Mouse (Mus musculus) frontal cortex, postnatal 36 days (tissue): ENCODE measurements around the gene Ube2cbp.

Experiments
- DNase-seq, 2 experiments: peaks; one replicate each; pipeline ENCODE4 v3.0.0; 2022; ENCODE audit warnings: low spot score in 2 of 2

Gene Ube2cbp

GRCm38 (mm10) chr9:86464151-86465105 is at the start of gene Ube2cbp:
Gene Ube2cbp (minus strand): TSS chr9:86464950.
- DNase-seq: peak; percentile 88 to 91

- DNase-seq: no peak
Observed at GRCm38 (mm10) chr9:86514390-86514789, 49.6 kb upstream of the Ube2cbp start.

- DNase-seq: no peak
Observed at GRCm38 (mm10) chr9:86513733-86514132, 49.0 kb upstream of the Ube2cbp start.

- no peak for DNase-seq
Observed at GRCm38 (mm10) chr9:86507437-86507836, 42.7 kb upstream of the Ube2cbp start.

GRCm38 (mm10) chr9:86499083-86499482 is 34.3 kb upstream of the Ube2cbp start:
- no peak for DNase-seq

- no peak for DNase-seq
Observed at GRCm38 (mm10) chr9:86496261-86496660, 31.5 kb upstream of the Ube2cbp start.

- DNase-seq: no peak
Observed at GRCm38 (mm10) chr9:86491740-86492139, 27.0 kb upstream of the Ube2cbp start.

- no peak for DNase-seq
Observed at GRCm38 (mm10) chr9:86482236-86482635, 17.5 kb upstream of the Ube2cbp start.

- DNase-seq: no peak
Observed at GRCm38 (mm10) chr9:86478414-86479093, 13.8 kb upstream of the Ube2cbp start.

GRCm38 (mm10) chr9:86476763-86477162 is 12.0 kb upstream of the Ube2cbp start:
- DNase-seq: no peak

GRCm38 (mm10) chr9:86475956-86476355 is 11.2 kb upstream of the Ube2cbp start:
- no peak for DNase-seq

- peak; percentile 89 to 90 for DNase-seq
Observed at GRCm38 (mm10) chr9:86466990-86467870, 2.5 kb upstream of the Ube2cbp start, which contains the start of gene Dop1a. Gene Dop1a (plus strand): TSS chr9:86467154.

- DNase-seq: no peak
Observed at GRCm38 (mm10) chr9:86453626-86454025, 11.1 kb downstream of the Ube2cbp start.

GRCm38 (mm10) chr9:86451617-86452016 is 13.1 kb downstream of the Ube2cbp start:
- peak; percentile 71 to 73 for DNase-seq

GRCm38 (mm10) chr9:86451094-86451493 is 13.7 kb downstream of the Ube2cbp start:
- DNase-seq: peak in 1 of 2 experiments; percentile 44

- DNase-seq: peak; percentile 79 to 86
Observed at GRCm38 (mm10) chr9:86449581-86449980, 15.2 kb downstream of the Ube2cbp start.

- no peak for DNase-seq
Observed at GRCm38 (mm10) chr9:86447431-86447830, 17.3 kb downstream of the Ube2cbp start.

GRCm38 (mm10) chr9:86446847-86447246 is 17.9 kb downstream of the Ube2cbp start:
- no peak for DNase-seq

GRCm38 (mm10) chr9:86442248-86442647 is 22.5 kb downstream of the Ube2cbp start:
- DNase-seq: no peak

GRCm38 (mm10) chr9:86438337-86439009 is 26.3 kb downstream of the Ube2cbp start:
- DNase-seq: no peak

- DNase-seq: no peak
Observed at GRCm38 (mm10) chr9:86436608-86437007, 28.1 kb downstream of the Ube2cbp start.
